8 mouse cellular contexts compared by ENCODE assay signal in the genomic region with DNA sequence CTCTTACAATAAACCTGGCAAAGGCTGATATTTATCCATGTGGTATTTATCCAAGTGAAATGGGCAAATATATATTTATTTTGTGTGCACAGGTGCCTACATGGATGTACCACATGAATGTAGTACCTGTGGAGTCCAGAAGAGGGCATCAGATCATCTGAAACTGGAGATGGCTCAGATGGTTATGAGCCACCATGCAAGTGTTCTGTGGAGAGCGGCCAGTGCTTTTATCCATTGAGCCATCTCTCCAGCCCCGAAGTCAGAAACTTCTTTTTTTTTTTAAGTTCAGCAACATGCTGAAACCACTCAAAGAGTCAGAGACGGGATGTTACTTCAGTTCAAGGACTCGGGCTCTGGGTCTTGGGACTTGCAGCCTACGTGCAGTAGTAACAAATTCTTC. TPM values are rescaled to one million over a fixed set of nuclear protein-coding genes. Genes with fewer than 3 reads are reported as not detected.
DNase-seq lines count a peak whose midpoint lies in the region; ATAC-seq lines count a peak whose summit lies in the region.

No protein-coding gene starts in this region.

- DNase-seq in cerebellum, adult 11 months: peak; percentile 8
- peak; percentile 49 for DNase-seq in MEL-GATA-1-ER (ENCODE audit: extremely low read depth, low read depth)
- peak; percentile 42 for DNase-seq in cerebellum, adult 9-10 months
- peak; percentile 50 to 69 for DNase-seq in gastrocnemius, postnatal 4 days (ENCODE audit: low spot score in 2 of 2)
- DNase-seq in layer of hippocampus, adult 9-11 months: peak; percentile 42
- peak; percentile 55 for DNase-seq in lung, postnatal 25 days (ENCODE audit: low spot score)
- peak; percentile 55 to 72 for DNase-seq in spleen, postnatal 36 days (ENCODE audit: low spot score in 2 of 2)

- ATAC-seq in cerebellum, adult (ENCODE audit: insufficient number of reproducible peaks, low FRiP score, low TSS enrichment): no peak

RNA-seq across cellular contexts. Expression of gene Aqp9, which starts 39.6 kb away (rescaled TPM):
- total RNA-seq in gastrocnemius, postnatal 4 days (2021): under 1 TPM in 1 of 2 experiments, not detected in 1; 0.86 TPM

Comparison
In these comparisons a context has a peak if more than half of its experiments do, and no peak if none do; other contexts are left out.
1. DNase-seq: peak in every context shown above with its lines; median percentile 64 in spleen, postnatal 36 days; 60 in gastrocnemius, postnatal 4 days; 55 in lung, postnatal 25 days; 49 in MEL-GATA-1-ER; 42 in cerebellum, adult 9-10 months; 42 in layer of hippocampus, adult 9-11 months; 8 in cerebellum, adult 11 months.